Mouse (Mus musculus) heart, embryonic 16.5 days (tissue): ENCODE results near the gene Cldnd2. TPM values are rescaled to one million over a fixed set of nuclear protein-coding genes. Genes with fewer than 3 reads are reported as not detected.
A peak's percentile ranks its signal among the peaks of the same experiment; 100 is the strongest.

ENCODE experiments used
- ATAC-seq: fragments of 200-750 bp; cut with Nextera tagmentation; replicated peaks from 2 replicates; pipeline ENCODE4 v1.8.0; 2017; ENCODE audit warnings: moderate number of reproducible peaks; ENCODE audit not compliant: insufficient read depth, low FRiP score; ENCODE audit errors: extremely low read depth
- H3K27ac ChIP-seq: fragments of 300-500 bp; sonication (generic); 2 replicates; pipeline ENCODE4 v1.5.1; 2014; ENCODE audit warnings: mild to moderate bottlenecking, low read length, control low read depth, moderate library complexity
- H3K27me3 ChIP-seq: fragments of 300-500 bp; sonication (generic); 2 replicates; pipeline ENCODE4 v1.6.1; 2014; ENCODE audit warnings: low read length, mixed read lengths; ENCODE audit not compliant: control insufficient read depth, insufficient read depth
- H3K36me3 ChIP-seq: fragments of 300-500 bp; sonication (generic); 2 replicates; pipeline ENCODE4 v1.6.1; 2014; ENCODE audit not compliant: control insufficient read depth, insufficient read depth
- H3K4me1 ChIP-seq: fragments of 300-500 bp; sonication (generic); 2 replicates; pipeline ENCODE4 v1.6.1; 2014; ENCODE audit warnings: low read length, mixed read lengths; ENCODE audit not compliant: control insufficient read depth, insufficient read depth
- H3K4me2 ChIP-seq: fragments of 300-500 bp; sonication (generic); 2 replicates; pipeline ENCODE4 v1.6.1; 2014; ENCODE audit warnings: low read depth, mild to moderate bottlenecking, control low read depth, low read length
- H3K4me3 ChIP-seq: fragments of 300-500 bp; sonication (generic); 2 replicates; pipeline ENCODE4 v1.5.1; 2014; ENCODE audit warnings: mild to moderate bottlenecking, control low read depth, low read length
- H3K9ac ChIP-seq: fragments of 300-500 bp; sonication (generic); 2 replicates; pipeline ENCODE4 v1.6.1; 2014; ENCODE audit warnings: low read length, control low read depth
- H3K9me3 ChIP-seq: fragments of 300-500 bp; sonication (generic); replicated peaks from 2 replicates; pipeline ENCODE4 v1.6.1; 2016; ENCODE audit warnings: low read length; ENCODE audit not compliant: control insufficient read depth
- WGBS: fragments of 180-500 bp; shearing (Covaris S2); extraction: QIAGEN DNeasy Blood & Tissue Kit; methylation state at CpG from one replicate; pipeline ENCODE4 v1.1.7; 2014; 5-methylcytosine and 5-hydroxymethylcytosine counted together
- polyA plus RNA-seq: library from polyadenylated mRNA; unstranded; fragments of >200 nt; fragmentation: Nextera tagmentation; extraction: Ambion mirVana; gene quantifications from 2 replicates; pipeline ENCODE4 v1.2.1, GENCODE M21; 2015

Gene Cldnd2
- polyA plus RNA-seq, 1 experiment from 2014 or later: not detected

DNA sequence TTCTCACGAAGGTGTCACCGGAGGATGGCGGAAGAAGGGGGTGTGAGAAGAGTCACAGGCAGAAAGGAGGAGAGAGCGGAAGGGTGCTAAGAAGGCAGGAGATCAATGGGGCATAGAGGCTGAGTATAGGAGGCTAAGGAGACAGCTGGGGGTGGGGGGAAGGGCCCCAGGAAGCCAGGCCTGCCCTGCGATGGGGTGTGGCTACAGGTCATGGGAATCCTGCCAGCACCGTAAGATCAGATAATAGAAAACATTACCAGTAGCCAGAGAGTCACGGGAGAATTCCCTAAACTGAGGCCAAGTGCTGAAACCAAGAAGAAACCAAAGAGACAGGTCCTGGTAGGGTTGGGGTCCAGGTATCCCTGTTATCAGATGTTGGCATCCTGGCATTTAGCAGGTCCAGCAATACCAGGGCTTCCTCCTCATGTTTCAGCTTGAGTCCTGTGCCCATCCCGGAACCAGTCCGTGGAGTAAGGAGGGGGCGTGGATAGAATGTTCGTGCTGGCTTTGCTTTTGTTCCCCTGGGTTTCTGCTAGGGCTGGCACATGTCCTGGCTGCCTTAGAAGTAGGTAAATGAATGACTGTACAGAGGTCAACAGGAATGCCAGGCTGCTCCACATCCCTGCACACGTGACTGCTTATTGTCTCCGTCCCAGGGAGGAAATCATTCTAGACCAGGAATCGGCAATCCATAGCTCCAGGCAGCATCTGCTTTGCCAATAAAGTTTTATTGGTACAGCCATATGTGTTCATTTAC is 13.2 kb downstream of the Cldnd2 start:
- peaks cover 12% of the 10 kb centered on the region for H3K4me1 ChIP-seq
- no peaks in the 10 kb centered on the region for H3K9me3 ChIP-seq
- 81% methylated on average over 14 of the region's 14 CpGs for WGBS
- H3K36me3 ChIP-seq: peaks cover 58% of the 10 kb centered on the region
- no peak overlapping the region for H3K4me3 ChIP-seq
- no peaks in the 10 kb centered on the region for H3K27me3 ChIP-seq
- no peak overlapping the region for H3K9ac ChIP-seq
- ATAC-seq: no peak
- H3K27ac ChIP-seq: no peak overlapping the region
- no peak overlapping the region for H3K4me2 ChIP-seq

DNA sequence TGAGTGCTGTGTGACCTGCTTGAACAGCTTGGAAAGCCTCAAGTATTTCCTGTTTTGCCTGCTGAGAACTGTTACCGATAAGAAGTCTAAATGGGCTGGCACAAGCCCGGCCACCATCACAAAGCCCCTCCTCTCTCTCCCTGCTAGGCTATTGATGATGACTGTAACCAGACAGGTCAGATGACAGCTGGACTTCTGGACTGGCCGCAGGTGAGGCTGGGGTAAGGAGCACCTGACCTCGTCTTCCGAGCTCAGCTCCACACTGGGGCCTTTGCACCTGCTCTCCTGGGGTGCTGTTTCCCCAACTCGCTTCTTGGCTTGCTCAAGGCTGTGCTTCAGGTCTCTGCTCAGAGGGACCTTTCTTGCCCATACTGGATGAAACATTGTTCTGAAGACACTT is 13.8 kb downstream of the Cldnd2 start:
- no peaks in the 10 kb centered on the region for H3K27me3 ChIP-seq
- H3K4me1 ChIP-seq: peaks cover 6% of the 10 kb centered on the region
- H3K9me3 ChIP-seq: no peaks in the 10 kb centered on the region
- no peak overlapping the region for H3K9ac ChIP-seq
- WGBS: 81% methylated on average over 6 of the region's 6 CpGs
- H3K4me3 ChIP-seq: no peak overlapping the region
- peaks cover 58% of the 10 kb centered on the region for H3K36me3 ChIP-seq
- no peak overlapping the region for H3K27ac ChIP-seq
- no peak overlapping the region for H3K4me2 ChIP-seq
- no peak for ATAC-seq

DNA sequence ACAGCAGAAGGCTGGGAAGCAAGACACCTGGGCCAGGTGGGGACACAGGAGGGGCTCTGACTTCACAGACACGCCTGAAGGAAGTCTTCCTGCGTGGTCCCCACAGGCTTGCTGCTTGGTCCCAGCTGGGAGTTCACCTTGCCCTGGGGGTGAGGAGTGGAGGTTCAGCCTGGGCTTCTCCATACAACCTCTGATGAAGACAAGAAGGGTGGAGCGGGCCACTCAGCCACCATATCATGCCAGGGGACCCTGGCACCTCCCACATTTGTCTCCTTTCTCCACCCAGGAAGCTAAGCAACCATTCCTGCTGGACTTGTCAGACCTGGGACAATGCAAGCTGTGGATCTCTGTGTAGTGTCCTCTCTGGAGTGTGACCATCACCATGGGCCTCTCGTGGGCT is 22.3 kb downstream of the Cldnd2 start, which contains the start of gene Vsig10l:
Gene Vsig10l (plus strand): TSS at position 301 of the 400 bp plus-strand sequence.
- Histone ChIP-seq H3K27ac (no peak within 1 kb of the TSS), H3K36me3 (peaks cover 2% of the 10 kb centered on the region; the same call in 1 of the 2 replicates), H3K4me2 (no peak within 1 kb of the TSS), H3K4me3 (no peak within 1 kb of the TSS), H3K9ac (no peak within 1 kb of the TSS), H3K4me1 (peaks cover 12% of the 10 kb centered on the region), H3K27me3 (peaks cover 8% of the 10 kb centered on the region; the same call in 1 of the 2 replicates), H3K9me3 (no peaks in the 10 kb centered on the region)
- ATAC-seq: no peak
- 56% methylated on average over 4 of the region's 4 CpGs for WGBS

DNA sequence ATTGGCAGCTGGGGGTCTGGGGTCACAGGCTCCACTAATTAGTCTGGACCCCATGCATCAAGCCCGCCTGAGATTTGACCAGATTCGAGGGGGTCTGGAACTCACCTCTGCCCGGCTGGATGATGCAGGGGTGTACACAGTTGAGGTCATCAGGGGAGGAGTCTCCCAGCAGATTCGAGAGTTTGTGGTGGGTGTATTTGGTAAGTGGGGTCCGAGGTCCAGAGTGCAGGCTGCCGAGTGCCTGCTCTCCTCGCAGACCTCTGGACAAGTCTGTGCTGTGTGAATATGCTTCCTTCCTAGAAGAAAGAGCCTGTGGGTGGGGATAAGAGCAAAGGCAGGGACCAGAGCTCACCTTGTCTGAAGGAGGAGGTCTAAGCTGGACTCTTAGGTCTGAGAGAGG is 23.4 kb downstream of the Cldnd2 start:
- no peak overlapping the region for H3K9ac ChIP-seq
- ATAC-seq: no peak
- H3K36me3 ChIP-seq: peaks cover 4% of the 10 kb centered on the region; the same call in 1 of the 2 replicates
- peaks cover 12% of the 10 kb centered on the region for H3K4me1 ChIP-seq
- H3K4me2 ChIP-seq: no peak overlapping the region
- H3K9me3 ChIP-seq: no peaks in the 10 kb centered on the region
- WGBS: 78% methylated on average over 7 of the region's 7 CpGs
- H3K27me3 ChIP-seq: peaks cover 8% of the 10 kb centered on the region; the same call in 1 of the 2 replicates
- no peak overlapping the region for H3K4me3 ChIP-seq
- H3K27ac ChIP-seq: no peak overlapping the region

DNA sequence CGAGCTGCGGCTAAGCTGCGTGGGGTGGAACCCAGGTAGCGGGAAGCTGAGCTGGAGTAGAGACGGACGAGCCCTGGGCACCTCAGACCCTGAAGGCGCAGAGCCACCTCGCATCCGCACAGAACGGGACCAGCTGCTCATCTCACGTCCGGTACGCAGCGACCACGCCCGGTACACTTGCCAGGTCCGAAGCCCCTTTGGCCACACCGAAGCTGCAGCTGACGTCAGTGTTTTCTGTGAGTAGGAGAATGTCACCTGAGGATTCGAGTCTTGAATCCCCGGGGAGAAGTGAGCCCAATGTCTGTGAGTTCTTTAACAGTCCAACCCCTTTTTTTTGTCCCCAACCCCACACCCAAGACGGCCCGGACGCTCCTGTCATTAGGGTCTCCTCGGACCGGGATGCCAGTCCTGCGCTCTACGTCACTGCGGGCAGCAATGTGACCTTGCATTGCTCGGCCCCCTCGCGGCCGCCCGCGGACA is 24.3 kb downstream of the Cldnd2 start:
- no peak; the same call in 1 of the 2 replicates for ATAC-seq
- Histone ChIP-seq H3K27me3 (peaks cover 8% of the 10 kb centered on the region; the same call in 1 of the 2 replicates), H3K4me3 (peak overlapping the region; percentile 61), H3K27ac (no peak overlapping the region), H3K9me3 (no peaks in the 10 kb centered on the region), H3K4me1 (peaks cover 10% of the 10 kb centered on the region), H3K36me3 (peaks cover 4% of the 10 kb centered on the region; the same call in 1 of the 2 replicates), H3K9ac (peak overlapping the region; percentile 68), H3K4me2 (peak overlapping the region; percentile 72)
- WGBS: 8% methylated on average over 35 of the region's 35 CpGs

DNA sequence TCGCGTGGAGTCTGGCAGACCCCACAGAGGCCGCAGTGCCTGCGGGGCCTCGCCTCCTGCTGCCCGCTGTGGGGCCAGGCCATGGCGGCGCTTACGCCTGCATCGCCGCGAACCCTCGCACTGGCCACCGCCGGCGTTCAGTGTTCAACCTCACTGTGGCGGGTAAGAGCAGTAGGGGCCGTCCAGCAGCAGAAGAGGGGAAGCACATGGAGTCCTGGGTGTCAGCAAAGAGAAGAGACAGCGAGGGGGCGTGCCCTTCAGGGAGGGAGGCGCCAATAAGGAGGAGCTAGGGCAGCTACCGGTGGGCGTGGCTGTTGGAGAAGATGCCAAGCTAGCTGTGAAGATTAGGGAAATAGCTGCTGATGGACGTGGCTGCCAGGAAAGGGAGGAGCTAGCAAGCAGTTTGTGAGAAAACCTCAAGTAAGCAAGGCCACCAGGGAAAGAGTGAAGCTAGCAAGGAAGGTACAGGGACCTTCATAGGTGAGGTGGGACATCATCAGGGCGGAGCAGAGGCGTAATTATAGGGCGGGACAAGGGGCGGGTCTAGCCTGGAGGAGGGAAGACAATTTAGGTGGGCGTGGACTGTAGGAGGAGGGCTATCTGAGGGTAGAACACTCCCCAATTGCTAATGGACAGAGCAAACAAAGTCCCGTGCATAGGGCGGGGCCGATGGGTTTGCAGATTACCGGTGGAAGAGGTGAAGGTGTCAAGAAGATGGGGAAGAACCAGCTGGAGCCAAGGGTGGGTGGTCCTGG is 24.9 kb downstream of the Cldnd2 start:
- peaks cover 7% of the 10 kb centered on the region for H3K4me1 ChIP-seq
- H3K9ac ChIP-seq: peak overlapping the region; percentile 68
- WGBS: under 1% methylated on average over 33 of the region's 33 CpGs
- peaks cover 4% of the 10 kb centered on the region; the same call in 1 of the 2 replicates for H3K36me3 ChIP-seq
- peak overlapping the region; percentile 72 for H3K4me2 ChIP-seq
- peak; percentile 87 for ATAC-seq
- no peaks in the 10 kb centered on the region for H3K9me3 ChIP-seq
- H3K4me3 ChIP-seq: peak overlapping the region; percentile 61
- peaks cover 8% of the 10 kb centered on the region; the same call in 1 of the 2 replicates for H3K27me3 ChIP-seq
- H3K27ac ChIP-seq: 0 out of 2 replicates have a peak overlapping the region, but pooled peaks have one; percentile 12

DNA sequence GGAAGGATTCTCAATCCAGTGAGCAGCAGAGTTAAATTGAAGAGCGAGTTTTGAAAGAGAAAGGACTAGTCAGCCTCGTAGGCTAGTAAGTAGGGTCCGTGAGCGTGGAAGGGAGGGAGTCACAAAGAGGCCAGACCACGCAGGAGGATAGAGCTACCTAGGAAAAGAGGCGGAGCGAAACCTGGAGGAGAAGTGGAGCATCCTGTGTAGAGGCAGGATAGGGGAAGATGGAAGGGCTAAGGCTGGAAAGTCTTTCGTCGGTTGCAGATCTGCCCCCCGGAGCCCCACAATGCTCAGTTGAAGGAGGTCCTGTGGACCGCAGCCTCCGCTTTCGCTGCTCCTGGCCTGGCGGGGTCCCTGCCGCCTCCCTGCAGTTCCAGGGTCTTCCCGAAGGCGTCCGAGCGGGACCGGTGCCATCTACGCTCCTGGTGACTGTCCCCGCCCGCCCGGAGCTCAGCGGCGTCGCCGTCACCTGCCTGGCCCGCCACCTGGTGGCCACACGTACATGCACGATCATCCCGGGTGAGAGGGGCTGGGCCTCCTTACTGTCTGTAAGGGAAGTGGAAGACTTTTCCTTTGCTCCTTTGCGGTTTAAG is 25.6 kb downstream of the Cldnd2 start:
- Histone ChIP-seq H3K9me3 (no peaks in the 10 kb centered on the region), H3K27me3 (peaks cover 8% of the 10 kb centered on the region; the same call in 1 of the 2 replicates), H3K27ac (no peak overlapping the region), H3K9ac (peak overlapping the region; percentile 51), H3K4me2 (peak overlapping the region; percentile 72), H3K36me3 (peaks cover 4% of the 10 kb centered on the region; the same call in 1 of the 2 replicates), H3K4me1 (peaks cover 7% of the 10 kb centered on the region), H3K4me3 (peak overlapping the region; percentile 61)
- WGBS: under 1% methylated on average over 32 of the region's 33 CpGs
- ATAC-seq: peak; percentile 68

DNA sequence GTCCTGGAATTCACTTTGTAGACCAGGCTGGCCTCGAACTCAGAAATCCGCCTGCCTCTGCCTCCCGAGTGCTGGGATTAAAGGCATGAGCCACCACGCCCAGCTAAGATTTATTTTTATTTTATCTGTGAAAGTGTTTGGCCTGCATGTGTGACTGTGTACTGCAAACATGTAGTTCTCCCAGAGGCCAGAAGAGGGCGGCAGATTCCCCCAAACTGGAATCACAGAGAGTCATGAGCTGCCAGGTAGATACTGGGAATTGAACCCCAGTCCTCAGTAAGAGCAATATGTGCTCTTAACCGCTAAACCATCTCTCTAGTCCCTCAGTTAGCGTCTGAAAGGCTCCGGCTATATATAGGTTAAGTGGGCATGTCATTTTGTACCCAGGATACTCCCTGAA is 29.8 kb downstream of the Cldnd2 start:
- Histone ChIP-seq H3K9me3 (no peaks in the 10 kb centered on the region), H3K4me2 (no peak overlapping the region), H3K27me3 (peaks cover 13% of the 10 kb centered on the region), H3K4me1 (no peaks in the 10 kb centered on the region), H3K4me3 (no peak overlapping the region), H3K27ac (no peak overlapping the region), H3K9ac (no peak overlapping the region), H3K36me3 (peaks cover 4% of the 10 kb centered on the region; the same call in 1 of the 2 replicates)
- ATAC-seq: no peak
- WGBS: 36% methylated on average over 8 of the region's 8 CpGs
